Mouse (Mus musculus) midbrain, embryonic 15.5 days (tissue): ENCODE measurements around the gene 3110009E18Rik. TPM values are rescaled to one million over a fixed set of nuclear protein-coding genes. Genes with fewer than 3 reads are reported as not detected.
"Not testable (repeated sequence)": the region's sequence is repeated elsewhere in the genome, so short reads cannot be mapped to it uniquely, and the experiment has no call there.

Experiments
- ATAC-seq: fragments of 200-750 bp; cut with Nextera tagmentation; replicated peaks from 2 replicates; pipeline ENCODE4 v1.8.0; 2017; ENCODE audit warnings: moderate TSS enrichment
- H3K27ac ChIP-seq: fragments of 300-500 bp; sonication (generic); 2 replicates; pipeline ENCODE4 v1.5.1; 2015; ENCODE audit warnings: mild to moderate bottlenecking, inconsistent platforms
- H3K27me3 ChIP-seq: fragments of 300-500 bp; sonication (generic); replicated peaks from 2 replicates; pipeline ENCODE4 v1.6.1; 2015; ENCODE audit warnings: inconsistent platforms
- H3K36me3 ChIP-seq: fragments of 300-500 bp; sonication (generic); replicated peaks from 2 replicates; pipeline ENCODE4 v1.6.1; 2015; ENCODE audit warnings: inconsistent platforms
- H3K4me1 ChIP-seq: fragments of 300-500 bp; sonication (generic); 2 replicates; pipeline ENCODE4 v1.6.1; 2015; ENCODE audit warnings: inconsistent platforms
- H3K4me2 ChIP-seq: fragments of 300-500 bp; sonication (generic); 2 replicates; pipeline ENCODE4 v1.6.1; 2015; ENCODE audit warnings: inconsistent platforms, mild to moderate bottlenecking, moderate library complexity
- H3K4me3 ChIP-seq: fragments of 300-500 bp; sonication (generic); 2 replicates; pipeline ENCODE4 v1.5.1; 2015; ENCODE audit warnings: mild to moderate bottlenecking, inconsistent platforms
- H3K9ac ChIP-seq: fragments of 300-500 bp; sonication (generic); 2 replicates; pipeline ENCODE4 v1.6.1; 2015; ENCODE audit warnings: mild to moderate bottlenecking, inconsistent platforms
- H3K9me3 ChIP-seq: fragments of 300-500 bp; sonication (generic); 2 replicates; pipeline ENCODE4 v1.6.1; 2016; ENCODE audit warnings: inconsistent platforms
- WGBS: fragments of 180-500 bp; shearing (Covaris S2); methylation state at CpG from one replicate; pipeline ENCODE4 v1.1.7; 2015; ENCODE audit warnings: mixed read lengths; 5-methylcytosine and 5-hydroxymethylcytosine counted together
- polyA plus RNA-seq: library from polyadenylated mRNA; unstranded; fragments of >200 nt; fragmentation: Nextera tagmentation; extraction: Ambion mirVana; gene quantifications from 2 replicates; pipeline ENCODE4 v1.2.1, GENCODE M21; 2015

The 3110009E18Rik gene
- polyA plus RNA-seq, 1 experiment from 2014 or later = 16.0 TPM

GRCm38 (mm10) chr1:120086644-120087043 lies 34.3 kb upstream of the 3110009E18Rik start:
- Histone ChIP-seq H3K36me3 (no peaks in the 10 kb centered on the region), H3K9ac (no peak overlapping the region), H3K27ac (no peak overlapping the region), H3K9me3 (no peaks in the 10 kb centered on the region), H3K4me2 (no peak overlapping the region), H3K27me3 (no peaks in the 10 kb centered on the region), H3K4me1 (no peaks in the 10 kb centered on the region), H3K4me3 (no peak overlapping the region)
- 50% methylated on average over 13 of the region's 13 CpGs for WGBS
- no peak for ATAC-seq

- WGBS = 18% methylated on average over 4 of the region's 5 CpGs
- no peaks in the 10 kb centered on the region for H3K4me1 ChIP-seq
- no peaks in the 10 kb centered on the region for H3K27me3 ChIP-seq
- no peak overlapping the region for H3K4me3 ChIP-seq
- no peak for ATAC-seq
- H3K9ac ChIP-seq = no peak overlapping the region
- H3K27ac ChIP-seq = no peak overlapping the region
- no peaks in the 10 kb centered on the region; the same call in 1 of the 2 replicates for H3K9me3 ChIP-seq
- no peak overlapping the region for H3K4me2 ChIP-seq
- H3K36me3 ChIP-seq = no peaks in the 10 kb centered on the region
Observed at GRCm38 (mm10) chr1:120089180-120089579, 31.8 kb upstream of the 3110009E18Rik start.

DNA sequence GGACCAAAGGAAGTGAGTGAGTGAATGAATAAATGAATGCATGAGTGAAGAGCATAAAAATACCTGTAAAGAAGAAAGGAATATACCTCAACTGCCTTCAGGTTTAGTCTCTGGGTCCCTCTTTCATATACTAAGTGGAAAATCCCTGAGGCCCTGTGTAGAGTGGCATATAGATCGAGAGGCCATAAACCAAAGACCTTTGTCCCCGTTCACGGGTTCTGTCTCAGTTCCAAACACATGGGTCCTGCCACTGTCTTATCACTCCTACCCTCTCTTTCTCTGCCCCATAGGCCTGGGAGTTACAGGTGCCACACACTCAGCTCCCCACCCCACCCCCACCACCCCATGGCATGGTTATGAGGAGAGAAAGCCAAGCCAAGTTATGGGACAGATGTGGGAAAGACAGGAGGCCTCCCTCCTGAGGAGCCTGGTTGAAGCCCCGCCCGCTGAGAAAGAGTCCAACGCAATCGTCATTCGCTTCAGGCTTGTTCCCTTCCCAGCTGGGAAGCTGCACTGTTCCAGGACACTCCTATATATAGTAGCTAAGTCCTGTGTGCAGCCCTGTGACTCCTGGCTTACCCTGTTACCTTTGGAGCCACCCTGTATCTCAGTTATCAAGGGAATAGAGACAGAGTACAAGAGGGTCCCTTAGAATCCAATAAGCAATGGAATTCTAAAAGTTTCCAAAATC lies 30.0 kb upstream of the 3110009E18Rik start:
- WGBS = 83% methylated on average over 8 of the region's 8 CpGs
- Histone ChIP-seq H3K4me1 (no peaks in the 10 kb centered on the region), H3K36me3 (no peaks in the 10 kb centered on the region), H3K27ac (no peak overlapping the region), H3K27me3 (no peaks in the 10 kb centered on the region), H3K9me3 (no peaks in the 10 kb centered on the region; the same call in 1 of the 2 replicates), H3K9ac (no peak overlapping the region), H3K4me2 (no peak overlapping the region), H3K4me3 (no peak overlapping the region)
- ATAC-seq = no peak

- 53% methylated on average over 11 of the region's 14 CpGs for WGBS
- not testable (repeated sequence) for H3K4me1 ChIP-seq, H3K4me2 ChIP-seq, ATAC-seq, H3K27me3 ChIP-seq, H3K36me3 ChIP-seq, H3K9me3 ChIP-seq, H3K9ac ChIP-seq, H3K4me3 ChIP-seq, H3K27ac ChIP-seq
Observed at GRCm38 (mm10) chr1:120093482-120094134, 27.4 kb upstream of the 3110009E18Rik start.

- Histone ChIP-seq H3K9ac (no peak overlapping the region), H3K4me2 (no peak overlapping the region), H3K4me1 (no peaks in the 10 kb centered on the region), H3K9me3 (no peaks in the 10 kb centered on the region; the same call in 1 of the 2 replicates), H3K36me3 (no peaks in the 10 kb centered on the region), H3K27ac (no peak overlapping the region), H3K27me3 (no peaks in the 10 kb centered on the region), H3K4me3 (no peak overlapping the region)
- WGBS = 60% methylated on average over 3 of the region's 3 CpGs
- no peak for ATAC-seq
Observed at GRCm38 (mm10) chr1:120094920-120095319, 26.1 kb upstream of the 3110009E18Rik start.

GRCm38 (mm10) chr1:120098327-120098726 lies 22.7 kb upstream of the 3110009E18Rik start:
- Histone ChIP-seq H3K4me2 (no peak overlapping the region), H3K36me3 (no peaks in the 10 kb centered on the region), H3K9me3 (no peaks in the 10 kb centered on the region), H3K27ac (no peak overlapping the region), H3K27me3 (no peaks in the 10 kb centered on the region), H3K4me3 (no peak overlapping the region), H3K9ac (no peak overlapping the region), H3K4me1 (no peaks in the 10 kb centered on the region)
- no peak for ATAC-seq
- WGBS = 14% methylated on average over 7 of the region's 7 CpGs

- ATAC-seq = no peak
- Histone ChIP-seq H3K27me3 (no peaks in the 10 kb centered on the region), H3K36me3 (no peaks in the 10 kb centered on the region), H3K9me3 (no peaks in the 10 kb centered on the region), H3K27ac (no peak overlapping the region), H3K4me2 (no peak overlapping the region), H3K9ac (no peak overlapping the region), H3K4me1 (no peaks in the 10 kb centered on the region), H3K4me3 (no peak overlapping the region)
- 70% methylated on average over 6 of the region's 6 CpGs for WGBS
Observed at GRCm38 (mm10) chr1:120099483-120099882, 21.5 kb upstream of the 3110009E18Rik start.

DNA sequence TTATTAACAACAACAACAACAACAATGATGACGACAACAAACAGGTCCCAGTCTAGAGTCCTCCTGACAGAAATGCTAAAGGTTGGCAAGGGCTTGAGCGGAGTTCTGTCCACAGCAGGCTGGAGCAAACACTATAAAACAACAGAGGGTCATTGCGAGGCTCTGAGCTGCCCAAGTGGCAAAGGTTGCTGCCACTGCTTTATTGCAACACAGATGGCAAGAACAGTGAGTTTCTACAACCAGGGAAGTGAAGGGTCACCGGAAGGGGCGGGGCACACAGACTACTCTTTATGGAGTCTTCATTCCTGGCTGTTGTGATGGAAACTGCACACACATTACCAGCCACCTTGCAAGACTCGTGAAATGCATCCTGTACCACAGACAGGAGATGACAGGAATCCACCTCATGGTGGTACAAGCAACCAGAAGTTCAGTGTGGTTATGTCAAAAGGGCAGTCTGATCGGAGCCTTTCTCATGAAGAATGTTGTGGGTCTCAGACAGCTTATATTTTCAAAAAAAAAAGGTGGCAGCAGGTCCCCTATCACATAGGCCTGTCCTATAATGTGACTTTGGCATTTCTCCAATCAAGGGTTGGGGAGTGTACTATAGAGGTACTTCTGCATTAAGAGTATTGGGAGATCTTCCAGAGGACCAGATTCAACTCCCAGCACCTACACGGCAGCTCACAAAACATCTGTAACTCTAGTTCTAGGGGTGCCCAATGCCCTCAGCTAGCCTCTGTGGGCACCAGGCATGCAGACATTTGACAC lies 20.3 kb upstream of the 3110009E18Rik start:
- H3K27me3 ChIP-seq = no peaks in the 10 kb centered on the region
- H3K27ac ChIP-seq = no peak overlapping the region
- H3K36me3 ChIP-seq = no peaks in the 10 kb centered on the region
- no peak overlapping the region for H3K4me3 ChIP-seq
- H3K9ac ChIP-seq = no peak overlapping the region
- WGBS = 84% methylated on average over 8 of the region's 8 CpGs
- H3K9me3 ChIP-seq = no peaks in the 10 kb centered on the region
- ATAC-seq = no peak
- no peak overlapping the region for H3K4me2 ChIP-seq
- H3K4me1 ChIP-seq = no peaks in the 10 kb centered on the region

DNA sequence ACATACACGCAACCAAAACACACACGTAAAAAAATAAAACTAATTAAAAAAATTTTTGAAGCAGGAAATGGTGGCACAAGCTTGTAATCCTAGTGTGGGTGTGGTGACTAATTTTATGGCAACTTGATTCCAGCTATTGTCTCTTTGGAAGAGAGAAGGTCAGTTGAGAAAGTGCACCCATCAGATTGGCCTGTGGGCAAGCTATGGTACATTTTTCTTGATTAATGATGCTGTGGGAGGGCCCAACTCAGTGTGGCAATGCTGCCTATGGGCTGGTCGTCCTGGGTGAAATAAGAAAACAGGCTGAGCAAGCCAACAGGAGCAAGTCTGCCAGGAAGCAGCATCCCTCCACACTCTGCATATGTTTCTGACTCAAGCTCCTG lies 19.8 kb upstream of the 3110009E18Rik start:
- no peaks in the 10 kb centered on the region for H3K9me3 ChIP-seq
- no peaks in the 10 kb centered on the region for H3K4me1 ChIP-seq
- H3K4me3 ChIP-seq = no peak overlapping the region
- WGBS = 88% methylated on average over 3 of the region's 3 CpGs
- no peaks in the 10 kb centered on the region for H3K27me3 ChIP-seq
- no peak overlapping the region for H3K4me2 ChIP-seq
- ATAC-seq = no peak
- no peaks in the 10 kb centered on the region for H3K36me3 ChIP-seq
- no peak overlapping the region for H3K27ac ChIP-seq
- H3K9ac ChIP-seq = no peak overlapping the region

- Histone ChIP-seq H3K9me3 (no peaks in the 10 kb centered on the region), H3K4me1 (no peaks in the 10 kb centered on the region), H3K27me3 (no peaks in the 10 kb centered on the region), H3K27ac (no peak overlapping the region), H3K9ac (no peak overlapping the region), H3K4me3 (no peak overlapping the region), H3K36me3 (no peaks in the 10 kb centered on the region), H3K4me2 (no peak overlapping the region)
- WGBS = 76% methylated on average over 5 of the region's 5 CpGs
- ATAC-seq = no peak
Observed at GRCm38 (mm10) chr1:120105556-120105959, 15.4 kb upstream of the 3110009E18Rik start.

GRCm38 (mm10) chr1:120109741-120110432 lies 11.1 kb upstream of the 3110009E18Rik start:
- Histone ChIP-seq H3K27ac (no peak overlapping the region), H3K4me3 (no peak overlapping the region), H3K9me3 (no peaks in the 10 kb centered on the region), H3K4me1 (no peaks in the 10 kb centered on the region), H3K27me3 (no peaks in the 10 kb centered on the region), H3K4me2 (no peak overlapping the region), H3K9ac (no peak overlapping the region), H3K36me3 (peaks cover 8% of the 10 kb centered on the region; the same call in 1 of the 2 replicates)
- no peak for ATAC-seq
- WGBS = 85% methylated on average over 19 of the region's 19 CpGs

- H3K27me3 ChIP-seq = no peaks in the 10 kb centered on the region
- ATAC-seq = no peak
- peaks cover 16% of the 10 kb centered on the region; the same call in 1 of the 2 replicates for H3K36me3 ChIP-seq
- H3K9me3 ChIP-seq = no peaks in the 10 kb centered on the region
- H3K4me3 ChIP-seq = no peak overlapping the region
- no peak overlapping the region for H3K27ac ChIP-seq
- H3K4me2 ChIP-seq = no peak overlapping the region
- 87% methylated on average over 8 of the region's 8 CpGs for WGBS
- no peaks in the 10 kb centered on the region for H3K4me1 ChIP-seq
- H3K9ac ChIP-seq = no peak overlapping the region
Observed at GRCm38 (mm10) chr1:120111766-120112165, 9.2 kb upstream of the 3110009E18Rik start.
